In genomic region chr3:127985165-127985564, GRCm38 (mm10) we compare ENCODE assay signal across 16 mouse cellular contexts.
"Had no signal": no experiment of that assay in that cellular context is flagged by ENCODE, and none has a peak within 500 bp of the region (broad histone marks: within the 10 kb centered on the region; RNA-seq: fewer than 3 reads in every experiment).

No protein-coding gene starts in this region.

- H3K9ac ChIP-seq: neural tube, embryonic 13.5 days; neural tube, embryonic 15.5 days; stomach, embryonic 15.5 days had no signal

- H3K9me3 ChIP-seq: neural tube, embryonic 13.5 days; neural tube, embryonic 15.5 days; stomach, embryonic 15.5 days had no signal

- H3K4me2 ChIP-seq: neural tube, embryonic 13.5 days; neural tube, embryonic 15.5 days; stomach, embryonic 15.5 days had no signal

- H3K4me1 ChIP-seq: neural tube, embryonic 13.5 days; neural tube, embryonic 15.5 days; stomach, embryonic 15.5 days had no signal

- H3K27me3 ChIP-seq: neural tube, embryonic 13.5 days; neural tube, embryonic 15.5 days; stomach, embryonic 15.5 days had no signal

- H3K27ac ChIP-seq: neural tube, embryonic 13.5 days; neural tube, embryonic 15.5 days; stomach, embryonic 15.5 days; stomach, postnatal 0 days had no signal

- H3K36me3 ChIP-seq: neural tube, embryonic 13.5 days; neural tube, embryonic 15.5 days; stomach, embryonic 15.5 days had no signal

- H3K4me3 ChIP-seq: neural tube, embryonic 13.5 days; neural tube, embryonic 15.5 days; stomach, embryonic 15.5 days had no signal

- DNase-seq: retina, postnatal 1 day; right cerebral cortex, adult 18-20 months; right cerebral cortex, postnatal 14 days; right cerebral cortex, postnatal 25 days; right cerebral cortex, postnatal 4 days; spleen, adult 18-20 months; thymus, adult 18-20 months; thymus, adult 2 months; thymus, postnatal 14 days; thymus, postnatal 25 days; thymus, postnatal 36 days; thymus, postnatal 4 days had no signal
